Comparison of ENCODE assay signal across 12 mouse cellular contexts in the genomic region with DNA sequence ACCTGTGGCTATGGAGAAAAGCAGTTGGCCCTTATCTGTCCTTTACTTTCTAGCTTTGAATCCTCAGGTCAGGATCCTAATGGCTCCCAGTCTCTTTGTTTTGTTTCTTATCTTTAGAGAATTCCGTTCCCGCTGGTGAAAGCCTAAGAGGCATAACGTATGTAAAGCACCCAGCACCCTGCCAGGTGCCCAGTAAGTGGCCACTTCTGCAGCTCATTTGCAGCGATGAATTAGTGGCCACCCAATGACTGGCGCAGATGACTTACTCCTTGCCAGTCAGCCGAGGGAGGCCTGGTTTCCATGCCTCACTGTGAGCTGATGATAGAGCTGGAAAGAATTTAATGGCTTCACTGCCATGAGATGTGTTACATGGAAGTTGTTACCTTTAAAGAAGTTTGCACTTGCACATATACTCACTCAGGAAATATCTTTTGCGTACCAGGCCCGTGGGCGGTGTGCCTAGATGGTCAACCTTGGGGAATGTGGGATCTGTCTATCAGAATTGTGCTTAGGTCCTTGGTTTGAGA. TPM values are rescaled to one million over a fixed set of nuclear protein-coding genes. Genes with fewer than 3 reads are reported as not detected.
A peak's percentile ranks its signal among the peaks of the same experiment; 100 is the strongest.
DNase-seq lines count a peak whose midpoint lies in the region; ATAC-seq and TF ChIP-seq lines count a peak whose summit lies in the region.
"Had no signal": no experiment of that assay in that cellular context is flagged by ENCODE, and none has a peak within 500 bp of the region (broad histone marks: within the 10 kb centered on the region; RNA-seq: fewer than 3 reads in every experiment).

No protein-coding gene starts in this region.

- intact Hi-C loops in heart, postnatal 25 days (cut with DNase I), result no loop called here
- intact Hi-C loops in gastrocnemius, postnatal 14 days (cut with DNase I; ENCODE audit: low total_unique reads), result no loop called here

- peak overlapping the region; percentile 62; the same call in 1 of the 2 replicates for H3K27ac ChIP-seq in heart, embryonic 10.5 days
- H3K27ac ChIP-seq in kidney, embryonic 15.5 days, result peak overlapping the region; percentile 78; the same call in 1 of the 2 replicates
- no peak overlapping the region for H3K27ac ChIP-seq in lung, embryonic 14.5 days (ENCODE audit: low read depth)
- H3K27ac ChIP-seq: embryonic facial prominence, embryonic 12.5 days; forebrain, embryonic 10.5 days had no signal

- H3K4me1 ChIP-seq in heart, embryonic 10.5 days, result peaks cover 53% of the 10 kb centered on the region
- H3K4me1 ChIP-seq in kidney, embryonic 15.5 days, result peaks cover 43% of the 10 kb centered on the region
- peaks cover 31% of the 10 kb centered on the region for H3K4me1 ChIP-seq in lung, embryonic 14.5 days (ENCODE audit: insufficient read depth)

- no peaks in the 10 kb centered on the region for H3K27me3 ChIP-seq in heart, embryonic 10.5 days (ENCODE audit: insufficient read depth, poor library complexity, severe bottlenecking)
- no peaks in the 10 kb centered on the region for H3K27me3 ChIP-seq in kidney, embryonic 15.5 days
- no peaks in the 10 kb centered on the region for H3K27me3 ChIP-seq in lung, embryonic 14.5 days (ENCODE audit: insufficient read depth, low read length)
- H3K27me3 ChIP-seq: embryonic facial prominence, embryonic 12.5 days had no signal

- no peak for ATAC-seq in kidney, embryonic 15.5 days (replicated peaks; ENCODE audit: low FRiP score)
- ATAC-seq in lung, embryonic 14.5 days (ENCODE audit: insufficient read depth), result no peak

- WGBS in heart, embryonic 10.5 days, result 41% methylated on average over 9 of the region's 9 CpGs
- 77% methylated on average over 9 of the region's 9 CpGs for WGBS in kidney, embryonic 15.5 days
- WGBS in lung, embryonic 14.5 days, result 60% methylated on average over 9 of the region's 9 CpGs

- peaks cover 8% of the 10 kb centered on the region; the same call in 1 of the 2 replicates for H3K36me3 ChIP-seq in heart, embryonic 10.5 days
- no peaks in the 10 kb centered on the region for H3K36me3 ChIP-seq in kidney, embryonic 15.5 days
- no peaks in the 10 kb centered on the region for H3K36me3 ChIP-seq in lung, embryonic 14.5 days (ENCODE audit: insufficient read depth)

- H3K4me3 ChIP-seq in heart, embryonic 10.5 days, result no peak overlapping the region
- H3K4me3 ChIP-seq in kidney, embryonic 15.5 days (replicated peaks), result no peak overlapping the region
- H3K4me3 ChIP-seq in lung, embryonic 14.5 days (ENCODE audit: low read depth, low read length), result no peak overlapping the region
- H3K4me3 ChIP-seq: embryonic facial prominence, embryonic 12.5 days; forebrain, embryonic 10.5 days had no signal

- TF ChIP-seq CTCF in lung, embryonic 14.5 days (IDR thresholded peaks at IDR 0.05; ENCODE audit: low read depth), result no peak

- no peak overlapping the region for H3K9ac ChIP-seq in kidney, embryonic 15.5 days
- H3K9ac ChIP-seq in lung, embryonic 14.5 days, result no peak overlapping the region
- H3K9ac ChIP-seq: embryonic facial prominence, embryonic 12.5 days had no signal

- H3K9me3 ChIP-seq in heart, embryonic 10.5 days, result no peaks in the 10 kb centered on the region
- H3K9me3 ChIP-seq in kidney, embryonic 15.5 days (replicated peaks), result no peaks in the 10 kb centered on the region
- H3K9me3 ChIP-seq in lung, embryonic 14.5 days (ENCODE audit: low read depth, low read length), result no peaks in the 10 kb centered on the region
- H3K9me3 ChIP-seq: embryonic facial prominence, embryonic 12.5 days; forebrain, embryonic 10.5 days had no signal

- no peak overlapping the region for H3K4me2 ChIP-seq in kidney, embryonic 15.5 days
- no peak overlapping the region for H3K4me2 ChIP-seq in lung, embryonic 14.5 days

- DNase-seq in heart, embryonic 10.5 days (ENCODE audit: low spot score), result no peak
- DNase-seq in heart, postnatal 25 days (ENCODE audit: low spot score), result no peak
- DNase-seq in kidney, postnatal 36 days, result no peak
- peak; percentile 26 for DNase-seq in lung, embryonic 14.5 days
- DNase-seq in lung, postnatal 4 days, result peak; percentile 54 to 81
- DNase-seq in gastrocnemius, postnatal 14 days, result no peak
- DNase-seq: cerebellum, adult 11 months; cerebellum, postnatal 36 days had no signal

RNA-seq across cellular contexts. Expression of a gene that starts 20.4 kb away (rescaled TPM):
- polyA plus RNA-seq in heart, embryonic 10.5 days (2016; fragmentation: Nextera tagmentation; extraction: Ambion mirVana), result 4.0 and 5.7 TPM in 2 replicates
- total RNA-seq in heart, postnatal 25 days (2021), result 10 to 100 TPM in 1 of 2 experiments, 1 to 10 TPM in 1; 6.1 to 10.5 TPM
- 3.9 and 4.7 TPM in 2 replicates for polyA plus RNA-seq in kidney, embryonic 15.5 days (2015; fragmentation: Nextera tagmentation; extraction: Ambion mirVana)
- 3.7 and 3.8 TPM in 2 replicates for polyA plus RNA-seq in lung, embryonic 14.5 days (2014; fragmentation: Nextera tagmentation; extraction: Ambion mirVana)
- 10 to 100 TPM; 13.7 to 21.1 TPM for total RNA-seq in gastrocnemius, postnatal 14 days (2021)
- total RNA-seq: MEL had no signal

Comparison
In these comparisons a context has a peak if more than half of its experiments do, and no peak if none do; other contexts are left out.
1. DNase-seq: peak in lung, embryonic 14.5 days (single experiment) and lung, postnatal 4 days (2 of 2); none in heart, embryonic 10.5 days (single experiment), heart, postnatal 25 days (single experiment), kidney, postnatal 36 days (0 of 2) and gastrocnemius, postnatal 14 days (single experiment).